Mouse (Mus musculus) ES-Bruce4 (cell line): Measurements from ENCODE around the gene Lzts2. TPM values are rescaled to one million over a fixed set of nuclear protein-coding genes. Genes with fewer than 3 reads are reported as not detected.

Experiments used
- H3K27ac ChIP-seq: 2 replicates; pipeline ENCODE4 v1.5.1; 2012; ENCODE audit warnings: low read length, inconsistent platforms; ENCODE audit not compliant: insufficient read depth
- H3K27me3 ChIP-seq: 2 replicates; pipeline ENCODE4 v1.6.1; 2012; ENCODE audit warnings: mild to moderate bottlenecking, low read length, inconsistent platforms; ENCODE audit not compliant: control insufficient read depth, poor library complexity, insufficient read depth, severe bottlenecking
- H3K36me3 ChIP-seq: 2 replicates; pipeline ENCODE4 v1.6.1; 2012; ENCODE audit warnings: inconsistent platforms, mild to moderate bottlenecking, low read length, moderate library complexity; ENCODE audit not compliant: control insufficient read depth, poor library complexity, insufficient read depth, severe bottlenecking
- H3K4me1 ChIP-seq: one replicate; pipeline ENCODE4 v1.8.1; 2011; ENCODE audit warnings: low read length; ENCODE audit not compliant: control insufficient read depth, insufficient read depth
- H3K4me3 ChIP-seq: 2 replicates; pipeline ENCODE4 v1.5.1; 2011; ENCODE audit warnings: low read depth, mild to moderate bottlenecking, low read length
- H3K9ac ChIP-seq: 2 replicates; pipeline ENCODE4 v1.6.1; 2012; ENCODE audit warnings: low read depth, mild to moderate bottlenecking, inconsistent platforms; ENCODE audit not compliant: poor library complexity, severe bottlenecking
- H3K9me3 ChIP-seq: replicated peaks from 2 replicates; pipeline ENCODE4 v1.6.1; 2012; ENCODE audit warnings: mild to moderate bottlenecking, low read length, inconsistent platforms; ENCODE audit not compliant: control insufficient read depth, poor library complexity, insufficient read depth, severe bottlenecking
- CTCF ChIP-seq: IDR thresholded peaks from one replicate; pipeline ENCODE4 v1.8.1; 2011; ENCODE audit warnings: low read depth, low read length
- EP300 ChIP-seq: IDR thresholded peaks from 2 replicates; pipeline ENCODE4 v1.6.1; 2011; ENCODE audit warnings: low read depth, low read length; ENCODE audit not compliant: insufficient read depth
- POLR2A ChIP-seq: IDR thresholded peaks from one replicate; pipeline ENCODE4 v1.8.1; 2011; ENCODE audit warnings: low read length; ENCODE audit not compliant: insufficient read depth
- polyA plus RNA-seq: library from polyadenylated mRNA; stranded (reverse); fragments of >200 nt; gene quantifications from 2 replicates; pipeline ENCODE4 v1.2.4, GENCODE M21; 2011; ENCODE audit warnings: low read depth; ENCODE audit not compliant: missing spikeins, insufficient read depth, insufficient read length

Gene Lzts2
- polyA plus RNA-seq, 1 experiment = 39.9 TPM

DNA sequence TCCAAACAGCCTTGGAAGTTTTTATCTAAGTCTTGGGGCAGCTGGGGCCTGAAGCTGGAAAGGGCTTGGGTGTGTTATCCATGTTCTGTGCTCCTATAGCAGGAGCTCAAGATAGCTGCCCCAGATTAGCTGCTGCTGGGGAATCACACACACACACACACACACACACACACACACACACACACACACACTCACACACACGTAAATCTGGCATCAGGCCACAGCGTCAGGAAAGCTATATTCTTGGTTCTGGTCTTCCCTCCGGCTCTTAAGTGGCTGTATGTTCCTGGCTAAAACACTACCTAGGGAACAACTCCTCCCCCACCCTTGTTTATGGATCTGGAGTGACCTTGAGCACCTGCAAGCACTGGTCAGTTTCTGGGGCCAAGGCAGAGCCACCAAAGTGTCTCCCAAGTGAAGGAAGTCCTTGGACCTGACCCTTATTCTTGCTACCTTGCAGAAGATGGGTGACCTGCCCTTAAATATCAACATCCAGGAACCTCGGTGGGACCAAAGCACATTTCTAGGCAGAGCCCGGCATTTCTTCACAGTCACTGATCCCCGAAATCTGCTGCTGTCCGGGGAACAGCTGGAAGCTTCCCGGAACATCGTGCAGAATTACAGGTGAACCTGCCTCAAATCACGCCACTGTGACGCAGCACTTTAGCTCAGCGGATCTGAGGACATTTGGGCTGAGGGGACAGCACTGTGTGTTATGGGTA, 34.6 kb downstream of the Lzts2 start:
- H3K4me1 ChIP-seq = peaks cover 2% of the 10 kb centered on the region
- no peak overlapping the region for H3K4me3 ChIP-seq
- no peak overlapping the region for H3K9ac ChIP-seq
- no peaks in the 10 kb centered on the region for H3K36me3 ChIP-seq
- no peaks in the 10 kb centered on the region for H3K9me3 ChIP-seq
- no peak overlapping the region for H3K27ac ChIP-seq
- no peak for TF ChIP-seq CTCF
- TF ChIP-seq EP300 = no peak
- TF ChIP-seq POLR2A = no peak
- H3K27me3 ChIP-seq = no peaks in the 10 kb centered on the region

DNA sequence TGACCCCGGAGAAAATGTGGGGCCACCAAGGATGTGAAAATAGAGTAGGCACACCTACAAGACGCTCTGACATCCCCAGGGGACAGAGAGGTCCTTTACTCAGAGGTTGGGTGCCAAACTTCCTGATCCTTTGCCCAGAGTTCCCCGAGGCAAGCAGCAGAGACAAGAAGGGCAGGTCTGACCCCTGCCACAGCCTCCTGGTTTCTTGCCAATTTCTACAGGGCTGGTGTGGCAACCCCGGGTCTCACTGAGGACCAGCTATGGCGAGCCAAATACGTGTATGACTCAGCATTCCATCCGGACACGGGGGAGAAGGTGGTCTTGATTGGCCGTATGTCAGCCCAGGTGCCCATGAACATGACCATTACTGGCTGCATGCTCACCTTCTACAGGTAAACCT, 35.3 kb downstream of the Lzts2 start:
- Histone ChIP-seq H3K9ac (no peak overlapping the region), H3K9me3 (no peaks in the 10 kb centered on the region), H3K4me1 (peaks cover 3% of the 10 kb centered on the region), H3K36me3 (no peaks in the 10 kb centered on the region), H3K4me3 (no peak overlapping the region), H3K27ac (no peak overlapping the region), H3K27me3 (no peaks in the 10 kb centered on the region)
- TF ChIP-seq EP300 (no peak), POLR2A (no peak)

DNA sequence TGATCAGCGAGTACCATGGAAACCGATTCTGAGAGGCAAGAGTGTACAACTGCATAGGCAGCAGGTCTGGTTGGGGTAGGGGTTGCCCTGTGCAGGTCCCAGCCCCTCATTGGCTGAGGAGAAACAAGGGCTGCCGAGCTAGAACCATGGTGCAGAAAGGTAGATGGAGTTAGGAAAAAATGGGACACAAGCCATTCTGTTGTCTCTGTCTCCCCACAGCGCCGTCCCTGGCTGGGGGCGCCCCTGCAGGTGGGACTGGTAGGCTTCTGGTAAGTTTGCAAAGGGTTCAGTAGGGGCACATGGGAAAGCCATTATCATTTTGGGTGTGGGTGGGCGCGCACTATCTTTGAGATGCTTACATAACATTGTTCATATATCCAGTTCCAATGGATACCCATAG, 39.2 kb downstream of the Lzts2 start:
- H3K36me3 ChIP-seq = no peaks in the 10 kb centered on the region
- H3K27ac ChIP-seq = no peak overlapping the region
- no peak overlapping the region for H3K4me3 ChIP-seq
- H3K9me3 ChIP-seq = no peaks in the 10 kb centered on the region
- H3K4me1 ChIP-seq = peaks cover 4% of the 10 kb centered on the region
- H3K27me3 ChIP-seq = no peaks in the 10 kb centered on the region
- TF ChIP-seq CTCF (no peak), EP300 (no peak), POLR2A (no peak)
- H3K9ac ChIP-seq = no peak overlapping the region

DNA sequence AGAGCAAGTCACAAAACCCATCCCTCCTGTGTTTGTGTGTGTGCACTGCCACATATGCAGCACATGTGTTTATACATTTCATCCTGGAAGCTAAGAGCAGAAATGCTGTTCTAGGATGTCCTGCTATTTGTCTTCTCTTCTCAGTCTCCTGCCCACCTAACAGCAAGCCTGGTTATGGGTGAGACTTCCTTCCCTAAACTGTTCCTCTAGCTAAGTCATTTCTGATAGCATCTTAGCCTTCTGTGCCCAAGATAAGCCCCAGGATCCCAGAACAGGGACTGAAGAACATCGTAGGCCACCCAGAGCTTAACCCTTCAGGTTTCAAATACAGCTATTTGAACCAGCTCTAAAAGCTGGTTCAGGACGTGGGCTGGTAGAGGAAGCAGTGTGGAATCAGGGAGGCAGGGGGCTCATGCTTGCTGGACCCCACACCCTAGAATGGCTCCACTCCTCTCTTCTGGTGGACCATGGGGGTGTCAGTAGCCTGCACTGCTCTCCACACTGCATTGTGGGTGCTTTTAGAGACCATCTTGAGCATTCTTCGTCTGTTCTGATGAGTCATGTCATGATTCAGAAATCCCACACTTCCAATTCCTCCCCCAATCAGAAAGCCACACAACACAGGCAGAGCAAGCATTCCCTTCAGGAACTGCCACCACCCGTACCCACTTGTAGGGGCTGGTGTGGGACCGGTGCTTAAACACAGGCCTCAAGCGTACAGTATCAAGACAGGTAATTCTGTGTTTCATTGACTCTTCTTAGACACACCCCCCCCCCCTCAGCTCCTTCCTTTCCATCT, 40.9 kb downstream of the Lzts2 start:
- TF ChIP-seq POLR2A (no peak), EP300 (no peak), CTCF (no peak)

DNA sequence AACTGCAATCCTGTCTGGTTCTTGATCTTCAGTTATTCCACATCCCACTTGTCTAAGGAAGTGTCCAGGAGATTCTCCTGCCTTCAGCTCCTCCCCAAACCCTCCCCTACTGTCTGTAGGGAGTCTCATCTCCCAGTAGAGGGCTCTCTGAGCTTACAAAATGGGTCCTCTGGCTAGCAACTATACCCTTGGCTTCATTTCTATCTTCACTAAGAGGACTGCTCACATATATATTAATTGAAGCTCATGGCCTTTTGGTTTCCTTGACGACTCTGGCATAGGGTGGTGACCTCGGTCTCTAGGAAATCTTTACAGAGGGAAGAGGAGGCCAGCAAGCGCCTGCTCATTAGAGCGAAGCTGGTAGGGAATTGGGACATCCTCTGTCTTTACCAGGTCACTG, 42.1 kb downstream of the Lzts2 start:
- peak; percentile 38 for TF ChIP-seq CTCF
- TF ChIP-seq POLR2A = no peak
- H3K4me3 ChIP-seq = no peak overlapping the region
- no peaks in the 10 kb centered on the region for H3K27me3 ChIP-seq
- H3K27ac ChIP-seq = no peak overlapping the region
- H3K9me3 ChIP-seq = no peaks in the 10 kb centered on the region
- H3K4me1 ChIP-seq = peaks cover 3% of the 10 kb centered on the region
- no peak overlapping the region for H3K9ac ChIP-seq
- H3K36me3 ChIP-seq = no peaks in the 10 kb centered on the region

More for the DNA sequence above, 40.9 kb downstream of the Lzts2 start:
- Histone ChIP-seq H3K4me1 (peaks cover 3% of the 10 kb centered on the region), H3K9ac (no peak overlapping the region), H3K27ac (no peak overlapping the region), H3K36me3 (no peaks in the 10 kb centered on the region), H3K27me3 (no peaks in the 10 kb centered on the region), H3K9me3 (no peaks in the 10 kb centered on the region), H3K4me3 (no peak overlapping the region)

DNA sequence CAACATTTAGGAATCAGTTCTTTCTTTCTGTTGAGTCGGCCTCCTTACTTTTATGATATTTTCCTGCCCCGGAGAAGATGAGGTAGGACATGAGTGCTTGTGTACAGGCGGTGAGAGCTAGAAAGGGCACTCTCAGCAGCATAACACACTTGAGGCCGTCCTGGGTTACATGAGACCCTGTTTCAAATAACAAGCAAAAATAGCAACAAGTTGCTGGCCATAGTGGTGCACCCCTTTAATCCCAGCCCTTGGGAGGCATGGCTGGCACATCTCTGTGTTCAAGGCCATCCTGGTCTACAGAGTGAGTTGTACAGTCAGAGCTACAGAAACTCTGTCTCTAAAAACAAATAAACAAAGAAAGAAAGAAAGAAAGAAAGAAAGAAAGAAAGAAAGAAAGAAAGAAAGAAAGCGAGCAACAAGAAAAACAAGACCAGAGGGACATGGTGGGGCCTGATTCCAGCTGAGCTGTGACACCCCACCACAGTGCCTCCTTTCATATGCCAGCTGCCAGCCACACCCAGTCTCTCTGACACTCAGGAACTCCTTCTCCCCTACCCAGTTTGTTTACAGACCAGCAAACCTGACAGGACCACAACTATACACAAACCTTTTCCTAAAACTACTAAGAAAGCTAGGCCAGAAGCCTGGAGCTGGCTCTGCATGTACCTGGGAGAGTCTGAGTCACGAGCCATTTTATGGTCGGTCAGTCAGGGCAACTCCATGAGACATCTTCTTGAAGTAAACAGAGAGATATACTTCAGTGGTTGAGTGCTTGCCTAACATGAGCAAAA, 42.9 kb downstream of the Lzts2 start:
- peaks cover 3% of the 10 kb centered on the region for H3K4me1 ChIP-seq
- H3K9me3 ChIP-seq = no peaks in the 10 kb centered on the region
- H3K4me3 ChIP-seq = no peak overlapping the region
- no peaks in the 10 kb centered on the region for H3K27me3 ChIP-seq
- peak overlapping the region; percentile 87; the same call in 1 of the 2 replicates for H3K9ac ChIP-seq
- no peaks in the 10 kb centered on the region for H3K36me3 ChIP-seq
- peak overlapping the region; percentile 70; the same call in 1 of the 2 replicates for H3K27ac ChIP-seq
- no peak for TF ChIP-seq EP300
